Mouse (Mus musculus): ENCODE measurements around the gene Maats1.
A peak's percentile ranks its signal among the peaks of the same experiment; 100 is the strongest.

The Maats1 gene

GRCm38 (mm10) chr16:38341396-38342324, at the start of gene Maats1:
Gene Maats1, minus strand, starts transcription at chr16:38342143.
- DNase-seq: peak; percentile 77

DNA sequence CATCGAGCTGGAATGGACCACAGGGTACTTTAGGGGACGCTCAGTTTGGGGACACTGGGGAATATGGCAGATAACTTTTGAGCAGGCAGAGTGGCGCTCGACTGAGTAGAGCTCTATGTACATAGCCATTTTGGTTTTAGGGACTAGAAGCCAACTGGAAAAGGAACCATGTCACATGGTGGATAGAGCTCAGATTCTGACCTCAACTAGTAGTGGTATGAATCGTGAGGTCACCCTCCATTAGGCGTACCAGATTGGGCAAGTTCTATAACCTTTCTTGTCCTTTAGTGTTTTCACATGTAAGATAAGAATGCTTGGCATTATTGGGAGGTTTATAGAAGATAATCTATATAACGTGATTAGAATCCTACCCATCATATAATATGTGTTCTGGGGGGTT, 48.4 kb upstream of the Maats1 start:
- no peak for DNase-seq

DNA sequence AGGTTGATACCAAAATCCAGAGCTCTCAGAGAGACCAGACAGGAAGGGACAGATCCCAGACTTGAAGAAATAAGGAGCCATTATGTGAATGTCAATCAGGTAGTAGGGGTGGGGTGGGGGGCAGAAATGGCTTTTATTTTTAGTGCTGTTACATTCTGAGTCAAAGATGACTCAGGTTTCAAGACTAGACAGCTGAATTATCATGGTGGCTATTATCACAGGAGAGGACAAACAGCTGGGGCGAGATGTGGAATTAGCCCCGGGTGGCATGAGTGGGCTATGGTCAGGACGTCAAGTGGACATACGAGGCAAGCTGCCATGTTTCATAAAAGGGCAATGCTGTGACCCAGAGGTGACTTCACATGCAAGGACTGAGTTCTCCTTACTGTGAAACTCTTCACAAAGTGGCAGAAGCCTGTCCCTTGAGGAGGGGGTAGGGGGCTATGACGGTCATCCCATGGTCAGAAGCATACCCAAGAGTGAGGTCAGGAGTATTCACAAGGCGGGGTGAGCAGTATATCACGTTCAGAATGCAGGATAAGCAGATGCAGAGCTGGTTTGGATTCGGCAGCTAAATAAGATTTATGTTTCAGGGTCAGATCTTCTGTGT, 47.4 kb upstream of the Maats1 start:
- DNase-seq: no peak

GRCm38 (mm10) chr16:38388757-38389156, 46.8 kb upstream of the Maats1 start:
- no peak for DNase-seq

GRCm38 (mm10) chr16:38387389-38387788, 45.4 kb upstream of the Maats1 start:
- DNase-seq: no peak

DNA sequence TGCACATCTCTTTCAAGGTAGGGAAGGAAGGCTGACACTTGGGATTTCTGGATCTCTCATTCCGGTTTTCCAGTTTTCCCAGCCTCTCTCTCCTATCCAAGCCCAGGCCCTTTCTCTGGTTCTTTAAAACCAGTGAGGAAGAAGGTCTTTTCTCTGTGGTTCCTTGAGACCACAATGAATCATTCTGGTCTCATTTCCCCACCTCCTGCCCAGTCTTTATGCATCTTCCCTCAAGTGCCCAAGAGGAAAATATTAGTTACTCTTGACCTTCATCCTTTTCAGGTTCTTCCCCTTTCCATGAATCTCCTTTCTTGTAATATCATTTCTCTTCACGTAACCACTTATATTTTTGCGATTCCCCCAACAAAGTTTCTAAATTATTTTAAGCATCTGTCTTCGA, 43.8 kb upstream of the Maats1 start:
- DNase-seq: no peak

GRCm38 (mm10) chr16:38385184-38385634, 43.3 kb upstream of the Maats1 start:
- no peak for DNase-seq

- DNase-seq: no peak
Measured at GRCm38 (mm10) chr16:38383683-38384082, 41.7 kb upstream of the Maats1 start.

DNA sequence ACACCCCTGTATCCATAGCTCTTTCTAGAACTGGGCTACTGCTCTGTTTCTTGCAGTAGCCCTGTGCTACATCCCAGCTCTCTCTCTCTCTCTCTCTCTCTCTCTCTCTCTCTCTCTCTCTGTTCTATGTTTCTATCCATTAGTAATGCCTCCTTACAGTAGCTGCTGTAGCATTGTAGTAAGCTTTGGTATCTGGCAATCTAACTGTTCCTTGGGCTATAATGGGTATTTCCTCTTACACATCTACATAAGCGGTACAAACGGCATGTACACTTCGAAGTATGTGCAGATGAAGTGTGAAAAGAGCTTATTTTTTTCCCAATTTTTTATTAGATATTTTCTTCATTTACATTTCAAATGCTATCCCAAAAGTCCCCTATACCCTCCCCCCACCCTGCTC, 38.0 kb upstream of the Maats1 start:
- no peak for DNase-seq

GRCm38 (mm10) chr16:38379493-38379892, 37.5 kb upstream of the Maats1 start:
- no peak for DNase-seq

- DNase-seq: no peak
Measured at GRCm38 (mm10) chr16:38379088-38379487, 37.1 kb upstream of the Maats1 start.

GRCm38 (mm10) chr16:38378591-38378990, 36.6 kb upstream of the Maats1 start:
- no peak for DNase-seq

DNA sequence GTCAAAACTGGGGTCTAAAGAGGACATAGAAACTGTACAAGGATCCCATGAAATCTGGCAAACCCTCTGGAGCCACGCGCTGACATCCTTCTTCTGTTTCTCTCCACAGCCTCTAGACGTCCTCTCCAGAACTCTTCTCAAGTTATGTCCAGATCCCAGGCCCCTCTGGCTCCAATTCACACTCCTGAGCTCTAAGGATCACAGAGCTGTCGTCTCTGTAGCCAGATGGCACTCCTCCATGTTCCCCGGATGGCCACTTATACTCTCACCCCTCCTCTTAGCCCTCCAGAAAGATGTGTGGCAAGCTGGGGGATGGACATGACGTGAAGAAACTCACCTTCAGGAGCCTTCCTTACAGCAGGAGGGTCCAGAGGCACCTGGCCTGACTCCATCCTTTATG, 35.6 kb upstream of the Maats1 start:
- no peak for DNase-seq

DNA sequence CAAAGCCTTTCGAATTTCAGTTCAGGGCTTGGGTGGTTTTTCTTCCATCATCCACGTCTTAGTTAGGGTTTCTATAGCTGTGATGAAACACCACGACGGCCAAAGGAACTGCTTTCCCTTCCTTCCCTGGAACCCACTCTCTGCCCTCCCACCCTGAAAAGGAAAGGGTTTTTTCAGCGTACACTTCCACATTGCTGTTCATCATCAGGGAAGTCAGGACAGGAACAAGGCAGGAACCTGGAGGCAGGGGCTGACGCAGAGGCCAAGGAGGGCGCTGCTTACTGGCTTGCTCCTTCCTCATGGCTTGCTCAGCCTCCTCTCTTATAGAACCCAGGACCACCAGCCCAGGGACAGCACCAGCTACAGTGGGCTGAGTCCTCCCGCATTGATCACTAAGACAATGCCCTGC, 34.9 kb upstream of the Maats1 start:
- DNase-seq: peak; percentile 26

DNA sequence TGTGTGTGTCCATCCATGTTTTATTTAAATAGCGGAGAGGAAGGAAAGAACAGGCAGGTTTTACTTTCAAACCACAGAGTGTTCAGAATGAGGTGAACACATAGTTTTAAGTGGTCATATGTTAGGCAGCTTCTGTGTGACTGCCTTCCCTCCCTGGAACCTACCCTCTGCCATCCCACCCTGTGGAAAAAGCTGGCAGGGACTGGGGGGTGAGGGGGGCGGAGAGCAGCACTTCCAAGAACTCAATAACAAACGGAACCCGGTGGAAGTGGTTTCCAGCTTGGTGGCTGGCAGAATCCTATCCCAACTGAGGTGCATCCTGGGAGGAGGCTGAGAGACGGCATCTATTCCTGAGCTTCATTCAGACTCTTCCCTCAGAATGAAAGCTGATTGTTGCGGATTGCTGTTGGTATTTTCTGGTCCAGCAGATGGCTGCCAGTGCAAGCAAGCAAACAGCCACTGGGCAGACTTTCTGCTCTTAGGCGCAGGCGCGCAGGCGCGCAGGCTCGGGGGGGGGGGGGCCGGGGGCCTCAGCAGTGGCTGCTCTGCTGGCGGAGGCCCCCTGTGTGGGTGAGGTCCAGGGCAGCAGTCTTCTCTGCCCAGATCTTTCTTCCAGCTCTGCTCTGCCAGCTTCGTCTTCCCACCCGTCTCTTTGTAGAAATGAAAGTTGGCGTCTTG, 34.4 kb upstream of the Maats1 start:
- DNase-seq: peak; percentile 59

DNA sequence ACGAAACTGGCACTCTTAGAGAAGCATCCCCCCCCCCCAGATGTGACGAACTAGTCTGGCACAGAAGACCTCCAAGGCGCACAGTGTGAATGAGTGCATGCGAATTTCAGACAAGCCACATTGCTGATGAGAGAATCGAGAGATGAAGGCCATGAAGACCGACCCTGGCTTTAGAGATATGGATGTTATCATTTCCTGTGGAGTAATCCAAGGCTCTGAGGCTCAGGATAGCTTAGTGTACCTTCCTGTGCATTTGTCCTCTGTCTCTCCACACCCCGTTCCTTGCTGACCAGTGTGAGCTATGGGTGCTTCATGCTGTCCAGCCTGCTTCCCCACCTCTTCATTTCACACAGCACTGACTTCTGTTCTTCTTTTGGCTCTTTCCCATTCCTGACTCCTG, 33.2 kb upstream of the Maats1 start:
- DNase-seq: no peak

DNA sequence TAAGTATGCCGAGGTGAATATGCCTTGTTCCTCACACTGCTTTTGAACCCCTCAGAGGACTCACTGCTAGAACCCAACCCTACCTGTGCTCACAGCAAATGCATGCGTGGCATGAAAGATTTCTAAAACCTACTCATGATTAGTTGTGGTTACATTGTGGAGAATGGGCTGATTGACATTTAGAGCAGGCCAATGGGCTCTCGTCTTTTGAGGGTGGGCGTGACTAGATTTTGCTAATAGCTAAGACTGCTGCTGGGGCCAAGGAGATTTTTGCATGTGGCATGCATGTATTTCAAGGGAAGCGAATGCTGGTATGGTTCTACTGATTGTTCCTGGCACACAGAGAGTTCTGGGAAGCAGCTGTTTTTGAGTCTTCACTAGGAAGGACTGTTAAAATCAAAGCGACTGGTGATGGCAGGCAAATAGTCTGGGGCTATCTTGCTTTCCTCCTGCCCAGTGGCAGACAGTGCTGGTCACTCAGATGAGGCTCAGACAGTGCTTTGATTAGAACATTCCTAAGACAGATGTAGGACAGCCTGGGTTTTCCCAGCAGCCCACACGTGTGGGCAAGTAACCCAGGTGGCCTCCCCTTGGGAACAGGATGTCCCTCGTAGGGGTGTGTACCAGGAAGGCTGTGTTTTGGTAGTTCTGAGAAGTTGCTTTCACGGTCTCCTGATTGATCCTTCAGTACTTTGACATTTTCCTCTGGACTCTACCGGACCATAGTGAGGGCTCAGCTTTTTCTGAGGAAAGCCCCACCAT, 32.6 kb upstream of the Maats1 start:
- DNase-seq: no peak

GRCm38 (mm10) chr16:38373941-38374340, 32.0 kb upstream of the Maats1 start:
- no peak for DNase-seq

DNA sequence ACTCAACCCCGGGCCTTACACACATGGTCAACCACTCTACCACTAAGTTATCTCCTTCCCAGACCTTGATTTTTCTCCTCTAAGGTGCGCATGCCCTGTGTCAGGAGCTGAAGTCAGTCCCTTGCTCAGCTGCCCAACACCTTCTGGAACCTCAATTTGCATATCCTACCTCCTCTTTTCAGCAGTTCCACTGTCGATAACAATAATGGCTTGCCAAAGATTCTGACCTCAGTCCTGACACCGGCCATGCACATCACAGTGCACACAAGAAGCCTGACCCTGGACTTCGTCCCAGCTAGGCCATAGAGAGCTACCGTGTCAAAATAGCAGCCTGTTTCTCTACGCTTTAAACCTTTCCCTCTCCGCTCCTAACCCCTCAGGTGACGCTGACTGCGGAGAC, 31.5 kb upstream of the Maats1 start:
- DNase-seq: no peak

GRCm38 (mm10) chr16:38372876-38373275, 30.9 kb upstream of the Maats1 start:
- DNase-seq: no peak

GRCm38 (mm10) chr16:38371705-38372296, 29.9 kb upstream of the Maats1 start:
- no peak for DNase-seq

DNA sequence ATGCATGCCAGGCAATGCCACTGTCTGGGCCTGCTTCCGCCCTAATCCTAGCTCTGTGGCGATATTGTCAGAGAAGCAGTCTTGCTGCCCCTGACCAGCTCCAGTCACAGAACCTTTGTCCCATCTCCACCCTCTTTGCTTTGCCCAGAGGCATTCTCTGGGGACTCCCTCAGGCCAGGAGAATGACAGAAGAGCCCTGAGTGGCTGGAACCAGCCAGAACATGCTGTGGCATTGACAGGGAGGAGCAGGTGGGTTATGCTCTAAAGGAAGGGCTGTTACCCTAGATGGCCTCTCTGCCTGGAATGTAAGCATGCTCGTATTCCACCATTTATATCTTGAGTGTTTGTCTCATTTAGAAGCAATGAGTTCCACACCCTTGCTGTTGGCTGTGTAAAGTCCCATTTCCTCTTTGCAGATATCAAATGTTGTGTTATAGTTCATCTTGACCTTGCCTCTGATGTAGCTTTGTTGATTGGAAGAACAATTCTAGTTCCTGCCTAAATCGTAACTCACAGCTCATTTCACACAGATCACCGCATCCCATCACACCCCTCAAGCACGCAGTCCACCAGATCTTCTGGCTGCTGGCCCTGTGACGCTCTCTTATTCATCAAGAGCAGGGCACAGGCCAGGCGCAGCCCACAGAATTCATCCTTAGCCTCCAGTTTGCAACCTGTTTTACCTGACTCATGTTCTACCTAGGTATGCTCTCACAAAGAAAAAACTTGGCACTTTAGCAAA, 28.9 kb upstream of the Maats1 start:
- no peak for DNase-seq
